Mouse (Mus musculus) liver, embryonic 14.5 days (tissue): Measurements from ENCODE around the gene Ppp1r16b. TPM values are rescaled to one million over a fixed set of nuclear protein-coding genes. Genes with fewer than 3 reads are reported as not detected.

Experiments used
- ATAC-seq: fragments of 200-750 bp; cut with Nextera tagmentation; 2 replicates; pipeline ENCODE4 v1.8.0; 2017; ENCODE audit warnings: moderate number of reproducible peaks, mild to moderate bottlenecking, moderate library complexity; ENCODE audit not compliant: insufficient read depth
- DNase-seq, 3 experiments: peaks; one replicate each; pipeline ENCODE4 v3.0.0-alpha.2; 2012 to 2013; ENCODE audit warnings: low read depth in 3 of 3, low spot score in 3 of 3
- H3K27ac ChIP-seq: fragments of 300-500 bp; sonication (generic); 2 replicates; pipeline ENCODE4 v1.5.1; 2014; ENCODE audit warnings: moderate library complexity, mild to moderate bottlenecking, control low read depth, inconsistent platforms
- H3K27me3 ChIP-seq: fragments of 300-500 bp; sonication (generic); 2 replicates; pipeline ENCODE4 v1.6.1; 2014; ENCODE audit warnings: mild to moderate bottlenecking, low read length, moderate library complexity; ENCODE audit not compliant: control insufficient read depth, insufficient read depth
- H3K36me3 ChIP-seq: fragments of 300-500 bp; sonication (generic); replicated peaks from 2 replicates; pipeline ENCODE4 v1.6.1; 2014; ENCODE audit warnings: low read depth; ENCODE audit not compliant: control insufficient read depth, insufficient read depth
- H3K4me1 ChIP-seq, 2 experiments: fragments of 200-500 bp in 1 of 2; fragments of 300-500 bp in 1 of 2; sonication (generic) in 1 of 2; replicated peaks; 2 replicates each; pipeline ENCODE4 v1.6.1; 2012 to 2014; ENCODE audit warnings: antibody characterized with exemption in 1 of 2, inconsistent platforms in 1 of 2, low read length in 1 of 2; ENCODE audit not compliant: control insufficient read depth in 2 of 2, insufficient read depth in 2 of 2
- H3K4me2 ChIP-seq: fragments of 300-500 bp; sonication (generic); 2 replicates; pipeline ENCODE4 v1.6.1; 2014; ENCODE audit warnings: low read depth, mild to moderate bottlenecking, control low read depth, moderate library complexity
- H3K4me3 ChIP-seq, 2 experiments: fragments of 200-500 bp in 1 of 2; fragments of 300-500 bp in 1 of 2; sonication (generic) in 1 of 2; 2 replicates each; pipeline ENCODE4 v1.5.1; 2012 to 2014; ENCODE audit warnings: low read depth in 2 of 2, low read length in 2 of 2, mild to moderate bottlenecking in 2 of 2, control low read depth in 1 of 2, inconsistent platforms in 1 of 2, moderate library complexity in 1 of 2; ENCODE audit not compliant: insufficient read depth in 1 of 2
- H3K9ac ChIP-seq: fragments of 300-500 bp; sonication (generic); replicated peaks from 2 replicates; pipeline ENCODE4 v1.6.1; 2014; ENCODE audit warnings: mild to moderate bottlenecking, control low read depth, moderate library complexity
- H3K9me3 ChIP-seq: fragments of 300-500 bp; sonication (generic); 2 replicates; pipeline ENCODE4 v1.6.1; 2016; ENCODE audit warnings: low read length, mixed read lengths; ENCODE audit not compliant: control insufficient read depth
- CTCF ChIP-seq: IDR thresholded peaks from 2 replicates; pipeline ENCODE4 v1.5.1; 2016; ENCODE audit warnings: antibody characterized with exemption, low read depth, control low read depth
- EP300 ChIP-seq: IDR thresholded peaks from 2 replicates; pipeline ENCODE4 v1.6.1; 2016; ENCODE audit warnings: antibody characterized with exemption, low read depth
- WGBS: fragments of 180-500 bp; shearing (Covaris S2); extraction: QIAGEN DNeasy Blood & Tissue Kit; methylation state at CpG from one replicate; pipeline ENCODE4 v1.1.7; 2014; ENCODE audit not compliant: insufficient replicate concordance; 5-methylcytosine and 5-hydroxymethylcytosine counted together
- polyA plus RNA-seq, 2 experiments: library from polyadenylated mRNA; depleted of rRNA in 1 of 2; stranded (reverse) in 1 of 2; unstranded in 1 of 2; fragments of >200 nt; fragmentation: Nextera tagmentation in 1 of 2; extraction: Ambion mirVana in 1 of 2; gene quantifications; 2 replicates each; pipeline versions ENCODE4 v1.2.1 to v1.2.3; 2012 to 2014

Gene Ppp1r16b
- polyA plus RNA-seq, 2 experiments, result 0.30 to 0.74 TPM

DNA sequence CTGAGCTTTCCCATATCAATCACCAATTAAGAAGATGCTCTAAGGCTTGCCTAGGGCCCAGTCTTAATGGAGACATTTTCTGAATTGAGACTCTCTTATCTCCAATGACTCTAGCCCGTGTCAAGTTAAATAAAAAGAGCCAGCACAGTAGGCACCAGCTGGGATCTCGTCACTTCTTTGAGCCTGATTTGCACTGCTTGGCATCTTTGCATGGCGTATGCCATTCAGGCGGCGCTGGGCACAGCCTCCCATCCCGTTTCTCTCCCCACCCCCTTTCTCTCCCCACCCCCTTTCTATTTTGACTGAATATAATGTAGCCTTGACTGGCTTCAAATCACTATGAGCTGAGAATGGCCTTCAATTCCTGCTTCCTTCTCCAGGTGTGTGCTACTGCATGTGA, 16.5 kb downstream of the Ppp1r16b start:
- TF ChIP-seq CTCF (no peak), EP300 (no peak)
- Histone ChIP-seq H3K4me3 (no peak overlapping the region), H3K27me3 (no peaks in the 10 kb centered on the region), H3K9ac (no peak overlapping the region), H3K9me3 (no peaks in the 10 kb centered on the region), H3K4me1 (no peaks in the 10 kb centered on the region), H3K4me2 (no peak overlapping the region), H3K27ac (no peak overlapping the region), H3K36me3 (no peaks in the 10 kb centered on the region)
- 69% methylated on average over 6 of the region's 6 CpGs for WGBS
- DNase-seq (no peak), ATAC-seq (no peak)

DNA sequence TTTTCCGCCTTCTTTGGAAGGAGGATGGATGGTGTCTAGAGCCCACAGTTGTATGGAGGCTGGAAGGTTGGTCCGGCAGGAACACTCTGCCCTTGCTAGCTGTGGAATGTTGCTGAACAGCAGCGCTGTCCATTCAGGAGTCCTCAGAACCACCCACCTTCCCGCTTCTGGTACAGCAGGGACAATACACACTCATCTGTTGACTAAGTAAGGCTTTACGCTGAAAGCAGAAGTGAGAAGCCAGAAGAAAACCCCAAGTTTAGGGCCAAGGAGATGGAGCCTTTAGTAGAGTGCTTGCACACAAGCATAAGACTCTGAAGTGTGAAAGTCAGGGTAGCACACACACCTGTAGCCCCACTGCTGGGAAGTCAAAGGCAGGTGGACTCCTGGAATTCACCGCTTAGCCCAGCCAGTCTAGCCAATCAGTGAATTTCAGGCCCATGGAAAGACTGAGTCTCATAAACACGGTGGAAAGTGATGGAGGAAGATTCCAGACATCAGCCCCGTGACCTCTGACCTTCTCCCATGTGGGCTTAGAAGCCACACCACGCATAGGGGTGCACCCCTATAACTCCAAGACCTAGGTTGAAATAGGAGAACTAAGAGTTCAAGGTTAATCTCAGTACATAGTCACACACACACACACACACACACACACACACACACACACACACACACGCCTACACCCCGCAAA, 17.3 kb downstream of the Ppp1r16b start:
- DNase-seq, result no peak
- 38% methylated on average over 11 of the region's 11 CpGs for WGBS

DNA sequence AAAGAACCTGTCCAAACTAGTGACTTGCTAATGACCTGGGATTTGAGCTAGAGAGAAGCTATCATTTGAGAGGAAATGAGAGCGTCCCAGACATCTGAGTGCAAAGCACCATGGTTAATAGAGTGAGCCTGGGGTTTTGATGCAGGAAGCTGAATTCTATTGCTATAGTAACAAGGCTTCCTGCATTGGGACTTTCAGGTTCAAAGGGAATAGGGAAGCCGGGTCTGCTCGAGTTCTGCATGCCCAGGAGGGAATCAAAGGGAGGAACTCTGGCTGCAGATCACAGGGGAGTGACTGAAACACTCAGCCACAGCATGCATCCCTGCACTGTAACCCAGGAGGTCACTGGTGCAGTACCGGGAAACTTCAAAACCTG, 17.8 kb downstream of the Ppp1r16b start:
- ATAC-seq (no peak), DNase-seq (no peak)
- H3K4me1 ChIP-seq, result no peaks in the 10 kb centered on the region
- H3K27ac ChIP-seq, result no peak overlapping the region
- no peaks in the 10 kb centered on the region for H3K9me3 ChIP-seq
- TF ChIP-seq EP300 (no peak), CTCF (no peak)
- WGBS, result 15% methylated on average over 4 of the region's 4 CpGs
- H3K4me3 ChIP-seq, result no peak overlapping the region
- H3K9ac ChIP-seq, result no peak overlapping the region
- no peaks in the 10 kb centered on the region for H3K27me3 ChIP-seq
- H3K36me3 ChIP-seq, result no peaks in the 10 kb centered on the region
- no peak overlapping the region for H3K4me2 ChIP-seq

More for the DNA sequence above, 17.3 kb downstream of the Ppp1r16b start:
- H3K27ac ChIP-seq, result no peak overlapping the region
- no peaks in the 10 kb centered on the region for H3K36me3 ChIP-seq
- H3K9ac ChIP-seq, result no peak overlapping the region
- no peaks in the 10 kb centered on the region for H3K27me3 ChIP-seq
- no peak for ATAC-seq
- H3K4me1 ChIP-seq, result no peaks in the 10 kb centered on the region
- TF ChIP-seq CTCF (no peak), EP300 (no peak)
- no peak overlapping the region for H3K4me2 ChIP-seq
- no peaks in the 10 kb centered on the region for H3K9me3 ChIP-seq
- H3K4me3 ChIP-seq, result no peak overlapping the region

DNA sequence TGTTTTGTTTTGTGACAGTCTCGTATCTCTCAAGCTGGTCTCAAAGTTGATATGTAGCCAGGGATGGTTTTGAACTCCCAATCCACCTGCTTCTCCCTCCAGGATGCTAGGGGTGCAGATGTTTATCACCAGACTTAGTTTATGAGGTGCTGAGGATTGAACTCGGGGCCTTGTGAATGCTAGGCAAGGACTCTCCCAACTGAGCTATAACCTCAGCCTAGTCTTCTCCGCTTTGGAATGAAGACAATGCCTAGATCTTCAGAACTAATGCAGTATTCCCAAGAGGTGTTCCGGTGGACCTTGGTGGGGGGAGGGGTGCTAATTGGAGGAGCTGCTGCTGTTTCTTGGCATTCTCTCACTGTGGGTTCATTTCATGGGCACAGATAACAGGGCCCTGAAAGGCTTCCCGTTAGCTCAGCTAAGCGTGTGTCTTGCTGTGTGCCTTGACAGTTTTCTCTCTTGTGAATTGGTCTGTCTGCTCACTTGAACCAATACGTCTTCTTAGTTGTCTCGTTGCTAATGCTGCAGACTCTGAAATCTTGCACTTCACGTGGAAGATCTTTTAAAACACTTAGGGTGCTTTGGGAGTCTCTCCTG, 19.1 kb downstream of the Ppp1r16b start:
- 56% methylated on average over 9 of the region's 9 CpGs for whole genome bisulfite sequencing
- DNase-seq, result no peak
- no peak for TF ChIP-seq EP300
- TF ChIP-seq CTCF, result no peak
- Histone ChIP-seq H3K4me2 (no peak overlapping the region), H3K4me3 (no peak overlapping the region), H3K27ac (no peak overlapping the region), H3K4me1 (no peaks in the 10 kb centered on the region), H3K36me3 (no peaks in the 10 kb centered on the region), H3K9me3 (no peaks in the 10 kb centered on the region), H3K27me3 (no peaks in the 10 kb centered on the region), H3K9ac (no peak overlapping the region)
- no peak for ATAC-seq

DNA sequence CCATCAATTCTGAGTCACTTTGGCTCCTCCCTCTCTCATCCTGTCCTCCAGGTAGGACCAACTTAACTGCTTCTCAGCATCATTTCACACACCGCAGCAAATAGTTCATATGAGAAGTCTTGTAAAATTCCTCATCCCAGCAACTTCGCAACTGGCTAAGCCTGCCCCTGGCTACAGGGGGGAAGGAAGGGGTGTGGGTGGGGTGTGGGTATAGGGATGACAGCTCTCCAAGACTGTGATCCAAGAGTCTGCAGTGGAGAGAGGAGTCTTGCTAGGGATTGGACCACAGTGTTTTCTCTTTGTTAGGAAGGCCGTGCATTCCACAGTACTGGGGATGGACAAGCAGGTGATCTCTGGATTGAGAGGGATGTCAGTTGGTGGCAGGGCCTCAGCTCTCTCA, 19.7 kb downstream of the Ppp1r16b start:
- WGBS, result 69% methylated on average over 3 of the region's 3 CpGs
- Histone ChIP-seq H3K9ac (no peak overlapping the region), H3K4me1 (no peaks in the 10 kb centered on the region), H3K4me3 (no peak overlapping the region), H3K27ac (no peak overlapping the region), H3K4me2 (no peak overlapping the region), H3K9me3 (no peaks in the 10 kb centered on the region), H3K27me3 (no peaks in the 10 kb centered on the region), H3K36me3 (no peaks in the 10 kb centered on the region)
- no peak for ATAC-seq
- TF ChIP-seq EP300 (no peak), CTCF (no peak)
- DNase-seq, result no peak
